Mouse (Mus musculus) lung, embryonic 14.5 days (tissue): ENCODE measurements around the gene Tmem221. TPM values are rescaled to one million over a fixed set of nuclear protein-coding genes. Genes with fewer than 3 reads are reported as not detected.
"Not testable (repeated sequence)": the region's sequence is repeated elsewhere in the genome, so short reads cannot be mapped to it uniquely, and the experiment has no call there.

Source experiments
- ATAC-seq: fragments of 200-750 bp; cut with Nextera tagmentation; 2 replicates; pipeline ENCODE4 v1.8.0; 2017; ENCODE audit warnings: mild to moderate bottlenecking, moderate TSS enrichment, moderate library complexity; ENCODE audit not compliant: insufficient read depth
- DNase-seq: peaks from one replicate; pipeline ENCODE4 v3.0.0-alpha.2; 2015
- H3K27ac ChIP-seq: fragments of 300-500 bp; sonication (generic); 2 replicates; pipeline ENCODE4 v1.5.1; 2014; ENCODE audit warnings: low read depth, mild to moderate bottlenecking, moderate library complexity
- H3K27me3 ChIP-seq: fragments of 300-500 bp; sonication (generic); 2 replicates; pipeline ENCODE4 v1.6.1; 2014; ENCODE audit warnings: low read length, control low read depth; ENCODE audit not compliant: insufficient read depth
- H3K36me3 ChIP-seq: fragments of 300-500 bp; sonication (generic); 2 replicates; pipeline ENCODE4 v1.6.1; 2014; ENCODE audit warnings: control low read depth; ENCODE audit not compliant: insufficient read depth
- H3K4me1 ChIP-seq: fragments of 300-500 bp; sonication (generic); 2 replicates; pipeline ENCODE4 v1.6.1; 2014; ENCODE audit warnings: antibody characterized with exemption, control low read depth; ENCODE audit not compliant: insufficient read depth
- H3K4me2 ChIP-seq: fragments of 300-500 bp; sonication (generic); 2 replicates; pipeline ENCODE4 v1.6.1; 2014; ENCODE audit warnings: mild to moderate bottlenecking
- H3K4me3 ChIP-seq: fragments of 300-500 bp; sonication (generic); 2 replicates; pipeline ENCODE4 v1.5.1; 2014; ENCODE audit warnings: low read depth, low read length
- H3K9ac ChIP-seq: fragments of 300-500 bp; sonication (generic); 2 replicates; pipeline ENCODE4 v1.6.1; 2014
- H3K9me3 ChIP-seq: fragments of 300-500 bp; sonication (generic); 2 replicates; pipeline ENCODE4 v1.6.1; 2016; ENCODE audit warnings: low read depth, low read length, control low read depth
- CTCF ChIP-seq: IDR thresholded peaks from 2 replicates; pipeline ENCODE4 v1.5.1; 2016; ENCODE audit warnings: antibody characterized with exemption, low read depth
- WGBS: fragments of 180-500 bp; shearing (Covaris S2); extraction: QIAGEN DNeasy Blood & Tissue Kit; methylation state at CpG from one replicate; pipeline ENCODE4 v1.1.7; 2014; 5-methylcytosine and 5-hydroxymethylcytosine counted together
- polyA plus RNA-seq: library from polyadenylated mRNA; unstranded; fragments of >200 nt; fragmentation: Nextera tagmentation; extraction: Ambion mirVana; gene quantifications from 2 replicates; pipeline ENCODE4 v1.2.1, GENCODE M21; 2014

Tmem221 gene
- polyA plus RNA-seq, 1 experiment from 2014 or later, result 3.2 TPM

DNA sequence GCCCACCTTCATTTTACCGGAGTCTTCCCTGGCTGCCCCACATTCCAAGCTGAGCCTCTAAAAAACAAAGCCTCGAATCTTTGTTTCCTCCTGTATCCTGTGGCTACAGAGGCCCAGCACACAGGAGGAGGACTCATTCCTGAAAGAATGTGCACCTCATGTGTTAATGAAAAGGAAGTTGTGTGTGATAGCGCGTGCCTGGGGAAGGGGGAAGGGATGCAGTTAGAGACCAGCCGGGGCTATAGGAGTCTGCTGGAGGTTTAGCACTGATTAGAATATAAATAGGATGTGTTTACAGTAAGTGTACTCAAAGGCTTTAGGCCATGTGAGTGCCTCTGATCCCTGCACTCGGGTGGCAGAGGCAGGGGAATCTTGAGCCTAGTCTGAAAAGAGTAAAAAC lies 32.4 kb downstream of the Tmem221 start:
- DNase-seq (peak; percentile 55), ATAC-seq (peak; percentile 8; the same call in 1 of the 2 replicates)

DNA sequence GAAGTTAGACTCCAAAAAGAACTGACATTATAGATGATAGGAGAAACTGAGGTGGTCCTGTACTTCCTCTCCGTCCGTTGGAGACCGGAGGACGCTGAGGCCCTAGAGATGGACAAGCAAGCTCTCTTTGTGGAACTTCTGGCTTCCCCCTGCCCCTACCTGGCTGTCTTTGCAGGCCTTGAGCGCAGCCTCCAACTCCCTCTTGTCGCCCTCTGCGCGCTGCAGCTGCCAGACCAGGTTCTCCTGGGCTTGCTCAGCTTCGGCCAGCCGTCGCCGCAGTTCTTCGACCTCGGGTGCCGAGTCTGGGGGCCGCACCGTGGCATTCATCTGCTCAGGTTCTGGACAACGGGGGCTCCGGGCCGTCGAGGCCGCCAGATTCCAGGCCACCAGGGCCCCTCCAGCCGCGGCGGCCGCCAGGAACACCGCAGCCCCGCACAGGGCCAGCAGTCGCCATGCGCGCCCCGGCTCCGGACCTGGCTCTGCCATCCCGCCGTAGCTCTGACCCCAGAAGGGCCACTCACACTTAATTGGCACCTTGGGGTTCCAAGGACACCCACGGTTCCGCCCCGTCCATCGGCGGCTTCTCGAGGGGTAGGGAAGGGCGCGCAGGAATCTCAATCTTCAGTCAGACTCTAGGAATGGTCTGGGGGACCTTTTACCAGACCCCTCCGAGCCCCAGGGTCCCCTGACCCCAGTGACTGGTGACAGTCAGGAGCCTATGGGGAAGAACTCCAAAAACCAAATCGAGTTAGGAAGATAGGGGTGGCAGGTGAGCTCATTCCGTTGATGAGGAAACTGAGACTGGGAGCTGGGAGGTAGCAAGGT lies 33.2 kb downstream of the Tmem221 start, which contains the start of gene Ccdc194:
Gene Ccdc194 (minus strand): TSS at position 486 of the 825 bp plus-strand sequence.
- Histone ChIP-seq H3K4me2 (peak within 1 kb of the TSS; percentile 44), H3K9ac (peak within 1 kb of the TSS; percentile 41; the same call in 1 of the 2 replicates), H3K4me3 (peak within 1 kb of the TSS; percentile 16; the same call in 1 of the 2 replicates), H3K4me1 (peaks cover 5% of the 10 kb centered on the region; the same call in 1 of the 2 replicates), H3K27me3 (peaks cover 15% of the 10 kb centered on the region), H3K36me3 (no peaks in the 10 kb centered on the region), H3K9me3 (no peaks in the 10 kb centered on the region), H3K27ac (peak within 1 kb of the TSS; percentile 25)
- no peak for ATAC-seq
- whole genome bisulfite sequencing, result 11% methylated on average over 46 of the region's 46 CpGs
- no peak for TF ChIP-seq CTCF
- no peak for DNase-seq

More for the DNA sequence above, 32.4 kb downstream of the Tmem221 start:
- no peak for TF ChIP-seq CTCF
- H3K36me3 ChIP-seq, result no peaks in the 10 kb centered on the region
- WGBS, result 15% methylated on average over 6 of the region's 6 CpGs
- peaks cover 15% of the 10 kb centered on the region for H3K27me3 ChIP-seq
- no peak overlapping the region for H3K9ac ChIP-seq
- no peaks in the 10 kb centered on the region for H3K9me3 ChIP-seq
- H3K27ac ChIP-seq, result peak overlapping the region; percentile 25; the same call in 1 of the 2 replicates
- H3K4me2 ChIP-seq, result no peak overlapping the region
- peaks cover 5% of the 10 kb centered on the region; the same call in 1 of the 2 replicates for H3K4me1 ChIP-seq
- no peak overlapping the region for H3K4me3 ChIP-seq

GRCm38 (mm10) chr8:71521634-71522033 lies 37.0 kb downstream of the Tmem221 start:
- DNase-seq (peak; percentile 98), ATAC-seq (peak; percentile 94)
- no peaks in the 10 kb centered on the region for H3K36me3 ChIP-seq
- TF ChIP-seq CTCF, result peak; percentile 97
- H3K9me3 ChIP-seq, result no peaks in the 10 kb centered on the region
- H3K27ac ChIP-seq, result no peak overlapping the region
- no peak overlapping the region for H3K4me3 ChIP-seq
- 0 out of 2 replicates have a peak overlapping the region, but pooled peaks have one; percentile 1 for H3K4me2 ChIP-seq
- H3K4me1 ChIP-seq, result no peaks in the 10 kb centered on the region; the same call in 1 of the 2 replicates
- WGBS, result 2% methylated on average over 17 of the region's 17 CpGs
- no peak overlapping the region for H3K9ac ChIP-seq
- H3K27me3 ChIP-seq, result peaks cover 15% of the 10 kb centered on the region

DNA sequence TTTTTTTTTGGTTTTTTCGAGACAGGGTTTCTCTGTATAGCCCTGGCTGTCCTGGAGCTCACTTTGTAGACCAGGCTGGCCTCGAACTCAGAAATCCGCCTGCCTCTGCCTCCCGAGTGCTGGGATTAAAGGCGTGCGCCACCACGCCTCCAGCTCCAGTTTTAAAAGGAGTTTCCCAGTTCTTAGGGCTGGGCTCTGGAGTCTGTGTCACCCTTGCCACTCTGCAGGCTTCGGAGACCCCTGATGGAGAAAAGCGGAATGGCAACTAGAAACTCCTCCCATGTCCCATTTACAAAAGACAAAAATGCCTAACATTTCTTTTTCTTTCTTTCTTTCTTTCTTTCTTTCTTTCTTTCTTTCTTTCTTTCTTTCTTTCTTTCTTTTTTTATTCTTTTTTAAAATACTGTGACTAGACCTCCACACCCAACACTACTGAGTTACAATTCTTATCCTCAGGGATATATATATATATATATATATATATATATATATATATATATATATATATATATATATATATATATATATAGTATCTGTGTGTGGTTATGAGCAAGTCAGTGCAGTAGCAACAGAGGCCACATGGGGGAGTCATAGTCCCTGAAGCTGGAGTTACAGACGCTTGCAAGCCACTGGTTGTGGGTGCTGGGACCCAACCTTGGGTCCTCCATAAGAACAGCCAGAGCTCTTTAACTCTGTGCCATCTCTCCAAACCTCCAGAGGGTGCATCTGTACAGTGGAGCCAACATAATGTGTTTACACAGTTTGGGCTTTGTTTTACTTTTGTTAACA lies 39.4 kb downstream of the Tmem221 start:
- H3K4me1 ChIP-seq, H3K4me3 ChIP-seq, H3K36me3 ChIP-seq, H3K9ac ChIP-seq, H3K4me2 ChIP-seq, H3K9me3 ChIP-seq, H3K27ac ChIP-seq, H3K27me3 ChIP-seq, ATAC-seq: not testable (repeated sequence)
- WGBS, result 40% methylated on average over 9 of the region's 10 CpGs
- TF ChIP-seq CTCF, result peak; percentile 72
- DNase-seq, result peak; percentile 94

- no peaks in the 10 kb centered on the region for H3K36me3 ChIP-seq
- no peak overlapping the region for H3K4me2 ChIP-seq
- no peak overlapping the region for H3K27ac ChIP-seq
- no peak for TF ChIP-seq CTCF
- ATAC-seq (no peak), DNase-seq (peak; percentile 61)
- H3K4me3 ChIP-seq, result no peak overlapping the region
- no peaks in the 10 kb centered on the region for H3K27me3 ChIP-seq
- H3K9ac ChIP-seq, result no peak overlapping the region
- 1% methylated on average over 6 of the region's 6 CpGs for WGBS
- H3K4me1 ChIP-seq, result no peaks in the 10 kb centered on the region
- no peaks in the 10 kb centered on the region for H3K9me3 ChIP-seq
These were observed 41.9 kb downstream of the Tmem221 start for GRCm38 (mm10) chr8:71516786-71517185.

- no peaks in the 10 kb centered on the region for H3K27me3 ChIP-seq
These were observed 43.6 kb downstream of the Tmem221 start for GRCm38 (mm10) chr8:71515043-71515442.

More at GRCm38 (mm10) chr8:71515043-71515442, 43.6 kb downstream of the Tmem221 start:
- TF ChIP-seq CTCF, result no peak; the same call in 1 of the 2 replicates
- Histone ChIP-seq H3K27ac (no peak overlapping the region), H3K4me3 (no peak overlapping the region), H3K4me2 (no peak overlapping the region), H3K9ac (no peak overlapping the region), H3K9me3 (no peaks in the 10 kb centered on the region), H3K36me3 (no peaks in the 10 kb centered on the region), H3K4me1 (no peaks in the 10 kb centered on the region)
- 56% methylated on average over 5 of the region's 5 CpGs for whole genome bisulfite sequencing
- DNase-seq (no peak), ATAC-seq (no peak)
